Mouse (Mus musculus): ENCODE data around the gene Parp11.
A peak's percentile ranks its signal among the peaks of the same experiment; 100 is the strongest.
"Not testable (repeated sequence)": the region's sequence is repeated elsewhere in the genome, so short reads cannot be mapped to it uniquely, and the experiment has no call there.

Parp11 gene

GRCm38 (mm10) chr6:127496841-127497656 is 50.4 kb downstream of the Parp11 start:
- no peak for DNase-seq (ENCODE audit: low spot score)

DNA sequence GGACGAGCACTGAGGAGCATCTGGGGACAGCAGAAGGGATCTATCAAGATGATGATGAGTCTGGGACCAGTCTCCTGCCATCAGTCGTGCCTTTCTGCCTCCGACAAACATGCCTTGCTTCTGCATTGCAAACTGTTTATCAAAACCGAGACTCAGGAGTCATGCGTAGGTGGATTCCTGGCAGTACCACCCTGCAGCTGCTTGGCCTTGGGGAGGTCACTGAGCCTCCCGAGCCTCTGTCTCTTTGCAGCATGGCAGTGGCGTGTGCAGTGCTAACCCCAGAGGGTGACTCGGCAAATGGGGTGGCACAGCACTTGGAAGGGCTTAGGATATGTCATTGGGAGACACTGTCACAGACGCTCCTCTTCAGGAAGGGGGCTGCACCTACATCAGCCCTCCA is 53.5 kb downstream of the Parp11 start:
- no peak for DNase-seq (ENCODE audit: low spot score)

- no peak for DNase-seq (ENCODE audit: low spot score)
These were observed 54.2 kb downstream of the Parp11 start for GRCm38 (mm10) chr6:127500806-127501205.

- peak; percentile 67 for DNase-seq (ENCODE audit: low spot score)
These were observed 55.9 kb downstream of the Parp11 start for GRCm38 (mm10) chr6:127502530-127502929.

GRCm38 (mm10) chr6:127513776-127514175 is 67.1 kb downstream of the Parp11 start:
- DNase-seq (ENCODE audit: low spot score) = not testable (repeated sequence)

DNA sequence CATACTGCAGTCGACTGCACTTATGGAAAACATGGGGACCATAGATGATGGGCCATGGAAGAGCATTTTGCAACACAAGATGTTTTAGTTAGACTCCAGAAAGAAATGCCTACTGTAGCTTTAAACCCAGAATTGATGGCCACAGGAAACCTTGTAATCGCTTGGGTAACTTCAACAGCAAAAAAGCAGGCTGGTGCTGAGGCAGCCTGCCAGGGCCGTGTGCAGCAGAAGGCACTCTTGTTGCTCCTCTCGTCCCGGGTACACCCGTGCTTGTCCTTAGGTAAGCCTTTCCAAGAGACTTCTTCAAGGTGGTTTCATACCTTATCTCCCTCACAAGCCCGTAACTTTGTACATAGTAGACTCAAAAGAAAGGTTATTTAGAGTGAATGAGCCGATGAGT is 74.5 kb downstream of the Parp11 start:
- DNase-seq (ENCODE audit: low spot score) = no peak

GRCm38 (mm10) chr6:127522326-127522725 is 75.7 kb downstream of the Parp11 start:
- DNase-seq (ENCODE audit: low spot score) = no peak

DNA sequence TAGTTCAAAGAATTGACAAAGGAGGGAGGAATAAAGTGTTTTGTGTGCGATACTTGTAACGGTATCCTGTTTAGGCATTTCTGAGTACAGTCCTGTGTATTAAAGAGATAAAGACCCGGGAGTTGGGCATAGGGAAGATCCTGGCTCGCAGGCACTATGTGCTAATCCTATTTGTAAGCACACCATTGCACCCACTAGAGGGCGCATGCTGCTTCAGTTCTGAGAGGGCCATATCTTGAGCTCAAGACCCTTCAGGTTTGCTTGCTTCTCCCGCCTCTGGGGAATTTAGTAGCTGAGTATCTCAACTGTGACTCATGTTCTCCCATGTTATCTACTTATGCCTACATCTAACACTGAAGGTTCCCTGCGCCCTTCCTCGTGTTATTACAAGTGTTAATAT is 77.8 kb downstream of the Parp11 start:
- DNase-seq (ENCODE audit: low spot score) = peak; percentile 88

DNA sequence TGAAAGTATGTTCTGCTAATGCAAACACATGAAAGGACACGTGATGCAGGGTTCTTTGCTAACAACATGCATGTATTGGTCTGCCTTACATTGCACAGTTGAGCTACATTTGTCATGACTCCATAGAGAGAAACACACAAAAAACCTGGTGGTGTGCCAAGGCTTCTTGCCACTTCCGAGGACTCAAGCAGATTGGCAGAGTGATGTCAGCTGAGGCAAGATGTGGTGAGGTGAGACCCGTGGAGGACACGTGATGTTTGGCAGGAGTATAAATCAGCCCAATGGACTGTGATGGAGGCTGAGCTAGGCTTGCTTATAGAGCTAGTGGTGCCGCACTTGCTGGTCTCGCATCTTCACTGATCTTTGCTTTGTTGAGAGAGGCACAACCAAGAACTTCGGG is 82.0 kb downstream of the Parp11 start:
- no peak for DNase-seq (ENCODE audit: low spot score)

DNA sequence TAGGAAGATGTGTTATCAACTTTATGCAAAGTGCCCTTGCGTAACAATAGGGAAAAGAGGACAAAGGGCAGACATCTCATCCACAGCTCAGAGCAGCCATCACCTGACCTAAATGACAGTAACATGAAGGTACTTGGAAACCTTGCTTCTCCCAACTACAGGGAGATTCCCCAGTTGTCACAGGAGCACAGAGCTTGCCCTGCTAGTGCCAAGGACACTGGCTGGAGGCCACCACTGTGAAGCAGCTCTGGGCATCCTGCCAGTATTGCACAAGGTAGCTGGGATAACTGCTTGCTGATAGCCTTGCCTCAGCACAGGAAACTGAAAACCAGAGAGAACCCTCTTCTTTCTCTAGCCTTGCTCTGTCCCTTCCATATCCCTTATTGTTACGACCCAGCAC is 82.8 kb downstream of the Parp11 start:
- DNase-seq (ENCODE audit: low spot score) = no peak

- no peak for DNase-seq (ENCODE audit: low spot score)
These were observed 83.6 kb downstream of the Parp11 start for GRCm38 (mm10) chr6:127530206-127530605.

DNA sequence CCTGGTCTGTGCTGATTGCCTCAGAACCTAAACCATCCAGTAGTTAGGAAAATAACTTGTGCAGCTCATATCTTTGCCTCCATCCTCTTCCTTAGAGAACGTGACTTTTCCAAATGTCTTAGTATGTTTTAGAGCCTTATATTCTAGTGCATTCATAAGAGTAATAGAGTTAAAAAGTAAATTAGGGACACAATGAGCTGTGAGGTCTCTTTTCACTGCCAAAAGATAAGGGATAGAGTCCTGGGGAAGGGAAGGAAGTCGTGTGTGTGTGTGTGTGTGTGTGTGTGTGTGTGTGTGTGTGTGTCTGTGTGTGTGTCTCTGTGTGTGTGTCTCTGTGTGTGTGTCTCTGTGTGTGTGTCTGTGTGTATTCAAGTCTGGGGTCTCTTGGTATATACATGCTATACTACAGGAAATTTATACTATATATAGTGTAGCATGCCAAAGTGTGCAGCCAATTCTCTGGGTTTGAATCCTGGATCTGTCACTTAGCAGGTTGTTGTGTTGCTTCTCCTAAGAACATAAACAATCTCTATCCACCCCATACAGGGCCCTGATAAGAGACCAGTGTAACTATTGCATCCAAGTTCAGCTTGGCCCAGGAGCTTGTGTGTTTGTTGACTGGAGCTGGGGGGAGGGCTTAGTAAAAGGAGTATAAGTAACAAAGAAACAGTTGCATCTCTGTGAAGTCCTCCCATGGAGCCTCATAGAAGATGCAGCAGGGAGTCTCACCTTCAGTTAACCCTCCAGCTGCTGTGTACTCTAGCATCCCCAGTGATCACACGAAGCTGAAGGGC is 85.0 kb downstream of the Parp11 start:
- DNase-seq (ENCODE audit: low spot score) = no peak

GRCm38 (mm10) chr6:127532304-127532703 is 85.7 kb downstream of the Parp11 start:
- no peak for DNase-seq (ENCODE audit: low spot score)

DNA sequence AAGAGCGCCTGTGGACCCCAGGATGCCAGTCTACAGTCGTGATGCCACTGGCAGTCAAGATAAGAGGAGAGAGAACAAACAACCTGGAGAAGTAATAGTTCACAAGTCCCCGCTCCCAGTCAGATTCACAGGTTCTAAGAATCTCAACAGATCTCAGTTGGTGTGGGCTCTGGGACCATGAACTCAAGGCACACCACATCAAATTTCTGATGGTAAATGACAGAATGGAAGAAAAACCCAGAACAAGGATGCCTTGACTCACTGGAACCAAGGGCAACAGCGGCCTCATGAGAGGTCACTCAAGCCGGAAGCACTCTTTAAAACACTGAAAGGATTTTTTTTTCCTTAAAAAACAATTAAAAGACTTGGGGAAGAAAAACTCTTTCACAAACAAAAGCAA is 87.1 kb downstream of the Parp11 start:
- DNase-seq (ENCODE audit: low spot score) = no peak

GRCm38 (mm10) chr6:127537035-127537434 is 90.4 kb downstream of the Parp11 start:
- DNase-seq (ENCODE audit: low spot score) = no peak

DNA sequence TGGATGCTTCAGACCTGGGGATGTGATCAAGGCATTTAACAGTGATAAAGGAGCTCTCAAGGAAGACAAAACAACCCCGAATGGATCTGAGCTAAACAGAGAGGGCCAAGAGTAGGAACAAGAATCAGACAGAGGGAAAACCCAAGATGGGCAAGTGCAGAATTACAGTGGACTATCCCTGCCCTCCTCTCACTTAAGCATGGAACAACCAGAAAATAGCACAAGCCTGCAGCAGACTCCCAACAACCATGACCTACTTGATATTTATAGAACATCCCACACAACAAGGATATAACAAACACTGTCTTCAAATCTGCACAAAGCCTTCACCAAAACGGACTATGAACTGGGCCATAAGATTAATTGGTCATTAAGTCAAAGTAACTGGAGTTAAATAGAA is 91.5 kb downstream of the Parp11 start:
- no peak for DNase-seq (ENCODE audit: low spot score)

GRCm38 (mm10) chr6:127539226-127539625 is 92.6 kb downstream of the Parp11 start:
- DNase-seq (ENCODE audit: low spot score) = no peak

DNA sequence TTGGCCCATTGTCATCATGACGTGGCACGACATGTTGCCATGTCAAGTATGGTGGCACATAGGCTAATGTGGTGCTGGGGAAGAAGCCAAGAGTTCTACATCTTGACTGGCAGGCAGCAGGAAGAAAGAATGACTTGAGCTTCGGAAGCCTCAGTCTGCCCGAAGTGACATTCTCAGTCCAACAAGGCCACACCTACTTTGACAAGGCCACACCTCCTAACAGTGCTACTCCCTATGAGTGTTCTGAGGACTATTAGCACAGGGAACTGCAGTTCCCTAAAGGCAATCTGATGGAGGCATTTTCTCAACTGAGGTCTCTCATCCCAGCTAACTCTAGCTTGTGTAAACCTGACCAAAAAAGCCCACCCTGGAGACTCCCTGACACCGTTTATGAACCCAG is 93.0 kb downstream of the Parp11 start:
- no peak for DNase-seq (ENCODE audit: low spot score)

- DNase-seq (ENCODE audit: low spot score) = no peak
These were observed 93.9 kb downstream of the Parp11 start for GRCm38 (mm10) chr6:127540517-127540916.

DNA sequence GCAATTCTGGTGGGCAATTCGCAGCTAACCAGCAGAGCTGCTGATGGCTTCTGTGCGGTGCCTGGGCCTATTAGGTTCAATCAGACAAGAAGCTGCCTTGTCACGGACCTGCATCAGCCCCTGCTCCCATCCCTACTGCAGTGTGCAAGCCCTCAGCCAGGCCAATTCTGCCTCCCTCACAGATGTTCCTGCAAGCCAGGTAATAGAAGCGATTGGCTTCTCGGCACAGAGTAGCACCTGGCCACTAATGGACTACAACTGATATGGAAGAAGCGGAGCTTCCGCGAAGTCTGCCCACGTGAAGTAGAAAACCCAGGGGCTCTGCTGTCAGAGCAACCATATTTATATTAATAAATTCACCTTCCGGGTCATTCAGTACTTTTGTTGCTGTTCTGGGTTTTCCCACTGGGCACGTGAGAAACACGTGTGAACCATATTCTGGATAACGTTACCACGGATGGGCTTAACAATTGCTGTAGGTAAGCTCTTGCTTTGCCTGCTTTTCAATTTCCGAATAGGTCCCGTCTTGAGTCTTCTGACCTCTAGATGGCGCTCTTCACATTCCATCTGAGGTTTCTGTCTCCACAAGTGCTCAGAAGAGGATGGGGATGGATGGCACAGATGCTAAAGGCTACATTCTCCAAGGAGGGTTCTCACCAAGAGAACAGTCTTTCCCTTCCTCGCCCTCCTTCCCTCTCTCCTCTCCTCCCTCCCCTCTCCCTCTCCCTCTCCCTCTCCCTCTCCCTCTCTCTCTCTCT is 95.2 kb downstream of the Parp11 start:
- peak; percentile 91 for DNase-seq (ENCODE audit: low spot score)

Data from embryo, embryonic 10.5 days (tissue).